Mouse (Mus musculus): ENCODE results near the gene Prpf38a. TPM values are rescaled to one million over a fixed set of nuclear protein-coding genes. Genes with fewer than 3 reads are reported as not detected.
A peak's percentile ranks its signal among the peaks of the same experiment; 100 is the strongest.

The Prpf38a gene
- total RNA-seq (2012; rRNA removed) (51.1 and 63.1 TPM in 2 replicates), total RNA-seq (2014; rRNA removed) (107 and 127 TPM in 2 replicates), polyA plus RNA-seq (2012; ENCODE audit: insufficient read length, low read depth) (82.2 and 98.7 TPM in 2 replicates)

DNA sequence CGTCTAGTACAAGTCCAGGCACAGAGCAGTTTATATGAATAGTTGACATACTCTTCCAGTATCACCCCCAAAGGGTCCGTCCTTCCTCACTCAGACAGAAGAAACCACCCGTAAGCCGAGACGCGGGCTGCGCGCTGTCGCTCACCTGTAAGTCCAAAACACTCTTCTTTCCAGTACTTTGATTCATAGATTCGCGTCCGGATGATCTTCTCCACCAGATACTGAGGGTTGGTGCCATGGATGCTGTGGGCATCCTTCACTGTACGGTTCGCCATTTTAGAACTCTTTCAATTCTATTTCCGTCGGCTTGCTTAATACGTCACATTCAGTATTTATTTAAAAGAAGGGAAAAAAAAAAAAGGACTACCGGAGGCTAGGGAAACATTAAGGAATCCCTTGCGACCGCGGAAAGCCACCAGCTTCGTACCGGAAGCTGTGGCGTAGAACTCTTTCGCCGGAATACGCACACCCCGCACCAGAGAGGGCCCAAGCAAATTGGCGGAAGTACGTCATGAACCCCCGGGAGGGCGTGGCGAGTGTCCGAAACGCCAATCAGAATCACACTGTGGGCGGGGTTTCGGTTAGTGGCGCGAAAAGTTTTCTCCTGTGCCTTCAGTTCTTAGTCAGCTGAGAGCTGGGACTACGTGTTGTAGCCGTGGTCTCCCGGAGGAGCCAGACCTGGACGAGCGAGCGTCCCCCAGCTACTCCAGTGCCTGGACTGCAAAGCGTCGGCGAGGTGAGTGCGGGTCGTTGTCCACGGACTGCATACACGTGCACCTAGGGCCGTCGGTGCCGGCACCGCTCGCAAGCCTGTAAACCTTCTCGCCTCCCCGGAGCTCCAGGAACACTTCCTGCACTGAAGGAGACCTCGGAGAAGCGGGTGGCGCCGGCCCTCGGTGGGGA lies at the start of gene Prpf38a, which contains the start of gene Orc1:
TSS of gene Prpf38a (minus strand) at position 497 of the 903 bp plus-strand sequence.
TSS of gene Orc1 (plus strand) at position 584 of the 903 bp plus-strand sequence.
- Histone ChIP-seq H3K79me2 (replicated peaks; ENCODE audit: control insufficient read depth, extremely low read depth, insufficient read depth, poor library complexity, severe bottlenecking) (peaks cover 45% of the 10 kb centered on the region), H3K27me3 (replicated peaks) (no peaks in the 10 kb centered on the region), H3K9ac (ENCODE audit: insufficient read depth, low read depth) (peak within 1 kb of the TSS; percentile 81), H3K9me3 (replicated peaks; ENCODE audit: low read length) (no peaks in the 10 kb centered on the region), H3K27ac (ENCODE audit: insufficient read depth, low read depth) (peak within 1 kb of the TSS; percentile 46; the same call in 1 of the 2 replicates), H3K4me3 (replicated peaks in 1 of 3; ENCODE audit: low read depth in 2 of 3, low read length in 2 of 3, poor library complexity in 1 of 3) (peak within 1 kb of the TSS; percentile 67 to 95 (median 95)), H3K4me2 (ENCODE audit: insufficient read depth, low read depth, poor library complexity, severe bottlenecking) (peak within 1 kb of the TSS; percentile 97), H3K36me3 (replicated peaks in 1 of 2; ENCODE audit: control insufficient read depth in 1 of 2, insufficient read depth in 1 of 2, low read length in 1 of 2) (peaks cover 15 to 31% of the 10 kb centered on the region in 2 experiments), H3K4me1 (ENCODE audit: control insufficient read depth in 1 of 2, insufficient read depth in 2 of 2) (peaks cover 0 to 19% of the 10 kb centered on the region in 2 experiments; a peak in 3 of 4 replicates)
- dilution Hi-C loops (cut with MboI; ENCODE audit: extremely low pct_ligation_motif_present, extremely low pct_unique_long_range_greater_than_20kb, low sequenced_read_pairs) (no loop called here), in situ Hi-C loops (cut with MboI; ENCODE audit: low pct_ligation_motif_present, low pct_unique_long_range_greater_than_20kb, low sequenced_read_pairs) (no loop called here)
- DNase-seq (ENCODE audit: extremely low read depth), result peak; percentile 99
- no peak for TF ChIP-seq MAFK (IDR thresholded peaks at IDR 0.05; ENCODE audit: insufficient replicate concordance, low read length)
- TF ChIP-seq BHLHE40 (IDR thresholded peaks at IDR 0.05; ENCODE audit: low read depth, low read length), result peak; percentile 54
- TF ChIP-seq TCF12 (IDR thresholded peaks at IDR 0.05; ENCODE audit: low read depth, low read length), result peak; percentile 88
- no peak for TF ChIP-seq PAX5 (IDR thresholded peaks at IDR 0.05; ENCODE audit: low read length)
- no peak for TF ChIP-seq CHD1 (IDR thresholded peaks at IDR 0.05; ENCODE audit: low read depth, low read length)
- TF ChIP-seq MAX (IDR thresholded peaks at IDR 0.05; ENCODE audit: low read length), result peak; percentile 69
- peak; percentile 79; the same call in 1 of the 2 replicates for TF ChIP-seq MAZ (IDR thresholded peaks at IDR 0.05; ENCODE audit: low read depth, low read length)
- no peak for TF ChIP-seq RCOR1 (conservative IDR thresholded peaks at IDR 0.05; ENCODE audit: low read depth, low read length)
- TF ChIP-seq ETS1 (conservative IDR thresholded peaks at IDR 0.05; ENCODE audit: low read depth, low read length), result peak; percentile 87
- peak; percentile 83 for TF ChIP-seq KAT2A (IDR thresholded peaks at IDR 0.05; ENCODE audit: insufficient replicate concordance, low read length)
- TF ChIP-seq E2F4 (IDR thresholded peaks at IDR 0.05; ENCODE audit: insufficient replicate concordance, low read depth, low read length), result peak; percentile 98
- TF ChIP-seq MYC (IDR thresholded peaks at IDR 0.05; ENCODE audit: low read depth, low read length), result peak; percentile 19; the same call in 1 of the 2 replicates
- TF ChIP-seq CHD2 (IDR thresholded peaks at IDR 0.05; ENCODE audit: low read length), result peak; percentile 48; the same call in 1 of the 2 replicates
- peak; percentile 40; the same call in 1 of the 2 replicates for TF ChIP-seq NRF1 (IDR thresholded peaks at IDR 0.05; ENCODE audit: low read depth, low read length)
- no peak for TF ChIP-seq SMC3 (IDR thresholded peaks at IDR 0.05; ENCODE audit: low read depth, low read length)
- TF ChIP-seq ZMIZ1 (IDR thresholded peaks at IDR 0.05; ENCODE audit: low read depth, low read length), result peak; percentile 73; the same call in 1 of the 2 replicates
- TF ChIP-seq SIN3A (IDR thresholded peaks at IDR 0.05; ENCODE audit: low read length), result peak; percentile 99
- no peak; the same call in 1 of the 2 replicates for TF ChIP-seq JUN (IDR thresholded peaks at IDR 0.05; ENCODE audit: insufficient read depth, low read depth, low read length)
- TF ChIP-seq UBTF (IDR thresholded peaks at IDR 0.05; ENCODE audit: low read depth, low read length), result no peak
- no peak for TF ChIP-seq RAD21 (IDR thresholded peaks at IDR 0.05; ENCODE audit: low read depth, low read length)
- peak; percentile 93 for TF ChIP-seq POLR2A (IDR thresholded peaks at IDR 0.05; ENCODE audit: low read depth, low read length)
- peak; percentile 93 for TF ChIP-seq ELF1 (IDR thresholded peaks at IDR 0.05; ENCODE audit: low read depth, low read length)
- TF ChIP-seq USF1 (IDR thresholded peaks at IDR 0.05; ENCODE audit: low read depth, low read length), result no peak
- peak; percentile 91 for TF ChIP-seq NELFE (IDR thresholded peaks at IDR 0.05; ENCODE audit: low read depth, low read length)
- no peak for TF ChIP-seq ZKSCAN1 (IDR thresholded peaks at IDR 0.05; ENCODE audit: borderline replicate concordance, low read depth, low read length)
- peak; percentile 96 for TF ChIP-seq MXI1 (IDR thresholded peaks at IDR 0.05; ENCODE audit: low read depth, low read length)
- no peak for TF ChIP-seq CTCF (conservative IDR thresholded peaks at IDR 0.05 in 1 of 2, IDR thresholded peaks at IDR 0.05 in 1 of 2; ENCODE audit: low read depth in 2 of 2, low read length in 2 of 2)
- TF ChIP-seq POLR2AphosphoS2 (IDR thresholded peaks at IDR 0.05; ENCODE audit: low read depth, low read length), result peak; percentile 68; the same call in 1 of the 2 replicates
- TF ChIP-seq ZC3H11A (IDR thresholded peaks at IDR 0.05; ENCODE audit: low read depth, low read length), result no peak
- peak; percentile 99 for TF ChIP-seq ZNF384 (IDR thresholded peaks at IDR 0.05; ENCODE audit: low read depth, low read length)
- TF ChIP-seq USF2 (conservative IDR thresholded peaks at IDR 0.05; ENCODE audit: low read depth, low read length), result no peak
- peak; percentile 75 for TF ChIP-seq IRF4 (IDR thresholded peaks at IDR 0.05; ENCODE audit: low read depth, low read length)
- peak; percentile 62; the same call in 1 of the 2 replicates for TF ChIP-seq MEF2A (IDR thresholded peaks at IDR 0.05; ENCODE audit: borderline replicate concordance, low read depth, low read length)
- no peak for TF ChIP-seq EP300 (IDR thresholded peaks at IDR 0.05; ENCODE audit: low read length)
- TF ChIP-seq JUND (conservative IDR thresholded peaks at IDR 0.05; ENCODE audit: low read depth, low read length), result no peak; the same call in 1 of the 2 replicates
- TF ChIP-seq GABPA (IDR thresholded peaks at IDR 0.05; ENCODE audit: insufficient replicate concordance, low read depth, low read length), result 0 out of 2 replicates have a peak, but pooled peaks have one; percentile 39
- TF ChIP-seq HCFC1 (IDR thresholded peaks at IDR 0.05; ENCODE audit: low read depth, low read length), result peak; percentile 90
